Mouse (Mus musculus) intestine, postnatal 0 days (tissue): ENCODE data around the gene Slc17a7. TPM values are rescaled to one million over a fixed set of nuclear protein-coding genes. Genes with fewer than 3 reads are reported as not detected.

Experiments
- ATAC-seq: fragments of 200-750 bp; cut with Nextera tagmentation; 2 replicates; pipeline ENCODE4 v1.8.0; 2017; ENCODE audit warnings: mild to moderate bottlenecking, moderate TSS enrichment, moderate library complexity
- H3K27ac ChIP-seq: fragments of 300-500 bp; sonication (generic); 2 replicates; pipeline ENCODE4 v1.5.1; 2014; ENCODE audit warnings: mild to moderate bottlenecking, low read depth, low read length, moderate library complexity
- H3K27me3 ChIP-seq: fragments of 300-500 bp; sonication (generic); replicated peaks from 2 replicates; pipeline ENCODE4 v1.6.1; 2014; ENCODE audit warnings: low read length, mixed read lengths; ENCODE audit not compliant: control insufficient read depth, insufficient read depth
- H3K36me3 ChIP-seq: fragments of 300-500 bp; sonication (generic); 2 replicates; pipeline ENCODE4 v1.6.1; 2014; ENCODE audit warnings: mild to moderate bottlenecking, moderate library complexity; ENCODE audit not compliant: control insufficient read depth, insufficient read depth
- H3K4me1 ChIP-seq: fragments of 300-500 bp; sonication (generic); replicated peaks from 2 replicates; pipeline ENCODE4 v1.6.1; 2014; ENCODE audit warnings: antibody characterized with exemption, low read length, mixed read lengths; ENCODE audit not compliant: control insufficient read depth, insufficient read depth
- H3K4me2 ChIP-seq: fragments of 300-500 bp; sonication (generic); replicated peaks from 2 replicates; pipeline ENCODE4 v1.6.1; 2014; ENCODE audit warnings: low read depth, mild to moderate bottlenecking, moderate library complexity
- H3K4me3 ChIP-seq: fragments of 300-500 bp; sonication (generic); 2 replicates; pipeline ENCODE4 v1.5.1; 2014; ENCODE audit warnings: low read depth, low read length
- H3K9ac ChIP-seq: fragments of 300-500 bp; sonication (generic); 2 replicates; pipeline ENCODE4 v1.6.1; 2014; ENCODE audit warnings: mild to moderate bottlenecking, low read depth, low read length
- H3K9me3 ChIP-seq: fragments of 300-500 bp; sonication (generic); 2 replicates; pipeline ENCODE4 v1.6.1; 2016; ENCODE audit warnings: mixed run types; ENCODE audit not compliant: control insufficient read depth
- CTCF ChIP-seq: sonication (generic); IDR thresholded peaks from 2 replicates; pipeline ENCODE4 v1.5.1; 2016; ENCODE audit warnings: low read depth, mild to moderate bottlenecking, control low read depth, antibody characterized with exemption, moderate library complexity
- WGBS: fragments of 180-500 bp; shearing (Covaris S2); extraction: QIAGEN DNeasy Blood & Tissue Kit; methylation state at CpG from one replicate; pipeline ENCODE4 v1.1.7; 2014; 5-methylcytosine and 5-hydroxymethylcytosine counted together
- polyA plus RNA-seq: library from polyadenylated mRNA; unstranded; fragments of >200 nt; fragmentation: Nextera tagmentation; extraction: Ambion mirVana; gene quantifications from 2 replicates; pipeline ENCODE4 v1.2.1, GENCODE M21; 2015

Slc17a7 gene
- polyA plus RNA-seq, 1 experiment from 2014 or later = not detected

- Histone ChIP-seq H3K9ac (no peak within 1 kb of the TSS), H3K4me3 (peak within 1 kb of the TSS; percentile 39), H3K4me1 (no peaks in the 10 kb centered on the region), H3K36me3 (no peaks in the 10 kb centered on the region), H3K27me3 (0 out of 2 replicates have a peak, but pooled peaks cover 6% of the 10 kb centered on the region), H3K27ac (no peak within 1 kb of the TSS), H3K4me2 (peak within 1 kb of the TSS; percentile 64), H3K9me3 (no peaks in the 10 kb centered on the region)
- 7% methylated on average over 44 of the region's 44 CpGs for WGBS
- peak; percentile 73 for ATAC-seq
- TF ChIP-seq CTCF = no peak
These were observed 40.8 kb downstream of the Slc17a7 start, which contains the start of gene Ccdc155 for GRCm38 (mm10) chr7:45204380-45205143. Gene Ccdc155 (minus strand): TSS chr7:45204892.

- peak; percentile 27 for TF ChIP-seq CTCF
- Histone ChIP-seq H3K9me3 (no peaks in the 10 kb centered on the region), H3K4me2 (no peak overlapping the region), H3K27ac (no peak overlapping the region), H3K4me3 (no peak overlapping the region), H3K4me1 (peaks cover 9% of the 10 kb centered on the region), H3K36me3 (no peaks in the 10 kb centered on the region), H3K27me3 (peaks cover 31% of the 10 kb centered on the region), H3K9ac (no peak overlapping the region)
- ATAC-seq = no peak
- WGBS = 80% methylated on average over 6 of the region's 6 CpGs
These were observed 44.5 kb downstream of the Slc17a7 start for GRCm38 (mm10) chr7:45208260-45208659.

- peaks cover 9% of the 10 kb centered on the region for H3K4me1 ChIP-seq
- H3K9ac ChIP-seq = no peak overlapping the region
- peaks cover 27% of the 10 kb centered on the region for H3K27me3 ChIP-seq
- WGBS = 56% methylated on average over 10 of the region's 10 CpGs
- no peak overlapping the region for H3K4me3 ChIP-seq
- H3K4me2 ChIP-seq = no peak overlapping the region
- no peak for ATAC-seq
- no peak overlapping the region for H3K27ac ChIP-seq
- no peak for TF ChIP-seq CTCF
- no peaks in the 10 kb centered on the region for H3K36me3 ChIP-seq
- no peaks in the 10 kb centered on the region for H3K9me3 ChIP-seq
These were observed 47.3 kb downstream of the Slc17a7 start for GRCm38 (mm10) chr7:45211070-45211469.

GRCm38 (mm10) chr7:45211851-45212251 lies 48.1 kb downstream of the Slc17a7 start, which contains the start of gene Dkkl1:
Gene Dkkl1 (minus strand): TSS chr7:45212147.
- no peak within 1 kb of the TSS for H3K9ac ChIP-seq
- peak within 1 kb of the TSS; percentile 24; the same call in 1 of the 2 replicates for H3K4me2 ChIP-seq
- peaks cover 9% of the 10 kb centered on the region for H3K4me1 ChIP-seq
- no peak within 1 kb of the TSS for H3K27ac ChIP-seq
- H3K27me3 ChIP-seq = peaks cover 27% of the 10 kb centered on the region
- H3K9me3 ChIP-seq = no peaks in the 10 kb centered on the region
- ATAC-seq = 0 out of 2 replicates have a peak, but pooled peaks have one; percentile 34
- H3K36me3 ChIP-seq = no peaks in the 10 kb centered on the region
- peak within 1 kb of the TSS; percentile 14 for H3K4me3 ChIP-seq
- TF ChIP-seq CTCF = no peak
- 2% methylated on average over 17 of the region's 17 CpGs for WGBS

- H3K36me3 ChIP-seq = no peaks in the 10 kb centered on the region
- no peak overlapping the region for H3K4me2 ChIP-seq
- H3K4me1 ChIP-seq = peaks cover 9% of the 10 kb centered on the region
- no peak overlapping the region for H3K27ac ChIP-seq
- H3K9me3 ChIP-seq = no peaks in the 10 kb centered on the region
- whole genome bisulfite sequencing = 69% methylated on average over 7 of the region's 7 CpGs
- H3K4me3 ChIP-seq = no peak overlapping the region
- ATAC-seq = no peak
- H3K9ac ChIP-seq = no peak overlapping the region
- no peak for TF ChIP-seq CTCF
- H3K27me3 ChIP-seq = peaks cover 27% of the 10 kb centered on the region
These were observed 48.6 kb downstream of the Slc17a7 start for GRCm38 (mm10) chr7:45212356-45212755.

GRCm38 (mm10) chr7:45213708-45214107 lies 50.0 kb downstream of the Slc17a7 start:
- Histone ChIP-seq H3K4me1 (peaks cover 9% of the 10 kb centered on the region), H3K9ac (no peak overlapping the region), H3K36me3 (no peaks in the 10 kb centered on the region), H3K27ac (no peak overlapping the region), H3K27me3 (peaks cover 27% of the 10 kb centered on the region), H3K9me3 (no peaks in the 10 kb centered on the region), H3K4me3 (no peak overlapping the region), H3K4me2 (no peak overlapping the region)
- no peak for ATAC-seq
- WGBS = 80% methylated on average over 5 of the region's 5 CpGs
- no peak for TF ChIP-seq CTCF
